Mouse (Mus musculus): Measurements from ENCODE around the gene Cpm. TPM values are rescaled to one million over a fixed set of nuclear protein-coding genes. Genes with fewer than 3 reads are reported as not detected.
A peak's percentile ranks its signal among the peaks of the same experiment; 100 is the strongest.

Gene Cpm
- total and polyA plus RNA-seq, 2 experiments: 0.80 to 1.4 TPM

DNA sequence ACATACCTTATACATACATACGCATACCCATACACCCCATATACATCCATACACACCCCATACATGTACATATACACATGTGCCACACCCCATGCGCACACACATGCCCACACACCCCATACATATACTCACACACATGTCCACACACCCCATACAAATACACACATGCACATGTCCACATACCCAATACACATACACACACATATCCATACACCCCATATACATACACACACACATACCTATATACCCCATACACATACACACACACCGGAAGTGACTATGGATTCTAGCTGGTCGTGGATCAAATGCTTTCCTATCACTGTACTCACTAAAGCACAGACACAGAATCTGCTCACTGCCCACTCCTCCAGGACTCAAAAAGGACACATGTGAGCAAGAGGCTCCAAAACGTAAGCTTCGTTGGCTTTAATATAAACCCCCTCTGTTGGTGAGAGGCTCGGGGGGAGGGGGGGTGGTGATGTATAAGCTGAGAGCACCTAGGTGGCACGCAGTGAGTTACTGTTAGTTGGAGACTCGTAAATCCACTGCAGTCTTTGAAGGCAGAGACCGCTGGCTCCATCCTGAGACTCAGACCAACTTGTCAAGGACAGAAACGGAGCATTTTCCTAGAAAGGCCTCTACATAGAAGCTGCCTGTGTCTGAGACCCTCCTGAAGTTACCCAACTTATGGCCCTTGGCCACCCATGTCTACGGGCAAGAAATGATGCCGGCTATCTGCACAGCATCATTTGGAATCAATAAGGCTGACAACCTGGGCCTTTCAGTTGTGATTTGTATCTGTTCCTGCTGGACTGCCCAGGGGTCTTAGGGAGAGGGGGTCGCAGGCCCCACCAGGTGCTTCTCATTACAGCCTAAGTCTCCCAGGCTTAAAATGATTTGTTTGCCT is 45.9 kb upstream of the Cpm start:
- DNase-seq (ENCODE audit: extremely low read depth, low read depth, low spot score): no peak
- no peaks in the 10 kb centered on the region for H3K27me3 ChIP-seq (ENCODE audit: control insufficient read depth, insufficient read depth, low read length)
- H3K4me1 ChIP-seq (ENCODE audit: control insufficient read depth, insufficient read depth, low read length): peaks cover 1% of the 10 kb centered on the region; the same call in 1 of the 2 replicates
- WGBS: 89% methylated on average over 14 of the region's 14 CpGs
- no peaks in the 10 kb centered on the region for H3K36me3 ChIP-seq (ENCODE audit: control insufficient read depth, insufficient read depth, low read length)
- no peak for TF ChIP-seq POLR2A (IDR thresholded peaks at IDR 0.05; ENCODE audit: extremely low read depth, insufficient read depth, low read length)
- TF ChIP-seq CTCF (IDR thresholded peaks at IDR 0.05; ENCODE audit: low read depth, low read length): no peak
- no peak overlapping the region for H3K9ac ChIP-seq (ENCODE audit: low read depth, low read length)
- no peak overlapping the region for H3K4me3 ChIP-seq (ENCODE audit: insufficient read depth, low read depth, low read length)
- H3K27ac ChIP-seq (replicated peaks; ENCODE audit: insufficient read depth, low read depth, low read length): no peak overlapping the region
- no peaks in the 10 kb centered on the region for H3K79me2 ChIP-seq (ENCODE audit: control insufficient read depth, insufficient read depth, low read length)

DNA sequence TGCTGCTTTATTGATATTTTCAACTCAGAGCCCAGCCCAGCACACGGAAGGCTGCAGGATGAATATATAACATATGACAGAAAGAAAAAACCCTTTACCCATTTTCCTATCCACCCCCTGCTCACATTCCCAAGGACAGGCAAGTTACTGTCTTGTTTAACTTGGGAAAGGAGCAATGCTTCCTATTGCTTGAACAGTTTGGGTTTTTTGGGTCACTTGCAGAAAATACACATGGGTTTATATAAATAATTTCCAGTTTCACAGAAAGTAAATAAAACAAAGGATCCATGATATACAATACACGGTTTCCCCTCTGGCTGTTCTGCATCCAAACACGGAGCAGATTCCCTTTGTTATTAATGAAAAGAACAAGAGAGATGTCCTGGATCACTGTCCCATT is 45.2 kb upstream of the Cpm start:
- Histone ChIP-seq H3K79me2 (ENCODE audit: control insufficient read depth, insufficient read depth, low read length) (no peaks in the 10 kb centered on the region), H3K9ac (ENCODE audit: low read depth, low read length) (no peak overlapping the region), H3K27ac (replicated peaks; ENCODE audit: insufficient read depth, low read depth, low read length) (no peak overlapping the region), H3K27me3 (ENCODE audit: control insufficient read depth, insufficient read depth, low read length) (no peaks in the 10 kb centered on the region), H3K36me3 (ENCODE audit: control insufficient read depth, insufficient read depth, low read length) (no peaks in the 10 kb centered on the region), H3K4me3 (ENCODE audit: insufficient read depth, low read depth, low read length) (no peak overlapping the region), H3K4me1 (ENCODE audit: control insufficient read depth, insufficient read depth, low read length) (peaks cover 1% of the 10 kb centered on the region; the same call in 1 of the 2 replicates)
- DNase-seq (ENCODE audit: extremely low read depth, low read depth, low spot score): no peak
- 86% methylated on average over 3 of the region's 3 CpGs for WGBS
- TF ChIP-seq POLR2A (IDR thresholded peaks at IDR 0.05; ENCODE audit: extremely low read depth, insufficient read depth, low read length): no peak
- TF ChIP-seq CTCF (IDR thresholded peaks at IDR 0.05; ENCODE audit: low read depth, low read length): no peak

DNA sequence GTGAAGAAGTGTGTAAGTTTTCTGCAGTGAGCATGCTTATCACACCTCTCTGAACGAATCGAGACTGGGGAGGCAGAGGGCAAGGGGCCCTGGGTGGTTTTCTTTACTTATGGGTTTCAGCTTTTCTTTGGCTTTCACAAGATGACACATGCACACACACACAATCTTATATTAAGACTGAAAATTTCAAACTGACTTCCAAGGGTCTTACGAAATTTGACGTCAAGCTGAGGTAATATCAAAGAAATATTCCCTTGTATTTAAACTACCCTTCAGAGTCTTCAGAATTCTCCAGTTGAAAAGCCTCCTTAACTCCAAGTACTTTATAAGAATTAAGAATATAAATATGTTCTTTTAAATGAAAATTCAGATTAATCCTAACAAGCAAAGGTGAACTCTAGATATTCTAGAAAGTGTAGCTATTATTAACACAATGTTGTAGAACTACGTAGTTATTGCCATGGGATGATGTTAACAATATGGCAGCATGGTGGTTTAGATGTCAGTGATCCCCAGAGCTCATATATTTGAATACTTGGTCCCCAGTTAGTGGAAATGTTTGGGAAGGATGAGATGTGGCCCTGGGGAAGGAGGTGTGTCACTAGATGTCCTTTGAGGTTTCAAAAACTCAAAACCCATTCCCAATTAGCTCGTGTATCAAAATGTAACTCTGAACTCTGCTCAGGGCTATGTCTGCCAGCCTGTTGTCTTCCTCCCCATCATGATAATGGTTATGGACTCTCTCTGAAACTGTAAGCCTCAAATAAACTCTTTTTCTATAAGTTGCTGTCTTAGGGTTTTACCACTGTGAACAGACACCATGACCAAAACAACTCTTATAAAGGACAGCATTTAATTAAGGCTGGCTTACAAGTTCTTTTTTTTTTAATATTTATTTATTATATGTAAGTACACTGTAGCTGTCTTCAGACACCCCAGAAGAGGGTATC is 44.5 kb upstream of the Cpm start:
- no peak overlapping the region for H3K27ac ChIP-seq (replicated peaks; ENCODE audit: insufficient read depth, low read depth, low read length)
- 94% methylated on average over 6 of the region's 6 CpGs for WGBS
- TF ChIP-seq POLR2A (IDR thresholded peaks at IDR 0.05; ENCODE audit: extremely low read depth, insufficient read depth, low read length) (no peak), CTCF (IDR thresholded peaks at IDR 0.05; ENCODE audit: low read depth, low read length) (no peak)
- no peak for DNase-seq (ENCODE audit: extremely low read depth, low read depth, low spot score)
- H3K79me2 ChIP-seq (ENCODE audit: control insufficient read depth, insufficient read depth, low read length): no peaks in the 10 kb centered on the region
- H3K9ac ChIP-seq (ENCODE audit: low read depth, low read length): no peak overlapping the region
- H3K4me3 ChIP-seq (ENCODE audit: insufficient read depth, low read depth, low read length): no peak overlapping the region
- no peaks in the 10 kb centered on the region for H3K27me3 ChIP-seq (ENCODE audit: control insufficient read depth, insufficient read depth, low read length)
- H3K36me3 ChIP-seq (ENCODE audit: control insufficient read depth, insufficient read depth, low read length): no peaks in the 10 kb centered on the region
- peaks cover 1% of the 10 kb centered on the region; the same call in 1 of the 2 replicates for H3K4me1 ChIP-seq (ENCODE audit: control insufficient read depth, insufficient read depth, low read length)

DNA sequence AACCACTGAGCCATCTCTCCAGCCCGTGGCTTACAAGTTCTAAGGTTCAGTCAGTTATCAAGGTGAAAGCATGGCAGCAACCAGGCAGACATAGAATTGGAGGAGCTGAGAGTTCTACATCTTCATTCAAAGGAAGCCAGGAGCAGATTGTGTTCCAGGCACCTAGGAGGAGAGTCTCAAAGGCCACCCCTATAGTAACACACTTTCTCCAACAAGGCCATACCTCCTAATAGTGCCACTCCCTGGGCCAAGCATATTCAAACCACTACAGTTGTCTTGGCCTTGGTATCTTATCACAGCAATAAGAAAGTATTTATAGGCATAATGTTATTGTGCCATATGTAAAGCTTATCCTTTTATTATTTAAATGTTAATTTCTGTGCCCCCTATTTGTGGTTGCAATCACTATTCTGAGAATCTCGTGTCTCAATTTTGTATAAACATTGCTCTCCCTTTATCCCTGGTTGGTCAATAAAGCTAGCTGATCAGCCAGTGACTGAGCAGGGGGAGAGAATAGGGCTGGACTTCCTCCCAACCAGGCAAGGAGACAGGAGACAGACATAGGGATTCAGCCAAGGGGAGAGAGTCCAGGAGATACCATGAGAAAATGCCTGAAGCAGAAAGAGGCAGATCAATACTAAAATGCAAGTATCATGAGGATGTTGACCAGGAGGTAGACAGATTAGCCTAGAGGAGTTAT is 43.5 kb upstream of the Cpm start:
- Histone ChIP-seq H3K4me1 (ENCODE audit: control insufficient read depth, insufficient read depth, low read length) (peaks cover 1% of the 10 kb centered on the region; the same call in 1 of the 2 replicates), H3K36me3 (ENCODE audit: control insufficient read depth, insufficient read depth, low read length) (no peaks in the 10 kb centered on the region), H3K4me3 (ENCODE audit: insufficient read depth, low read depth, low read length) (no peak overlapping the region), H3K27ac (replicated peaks; ENCODE audit: insufficient read depth, low read depth, low read length) (no peak overlapping the region), H3K27me3 (ENCODE audit: control insufficient read depth, insufficient read depth, low read length) (no peaks in the 10 kb centered on the region), H3K9ac (ENCODE audit: low read depth, low read length) (no peak overlapping the region), H3K79me2 (ENCODE audit: control insufficient read depth, insufficient read depth, low read length) (no peaks in the 10 kb centered on the region)
- 47% methylated on average over 2 of the region's 2 CpGs for WGBS
- DNase-seq (ENCODE audit: extremely low read depth, low read depth, low spot score): peak; percentile 9
- TF ChIP-seq CTCF (IDR thresholded peaks at IDR 0.05; ENCODE audit: low read depth, low read length) (no peak), POLR2A (IDR thresholded peaks at IDR 0.05; ENCODE audit: extremely low read depth, insufficient read depth, low read length) (no peak)

DNA sequence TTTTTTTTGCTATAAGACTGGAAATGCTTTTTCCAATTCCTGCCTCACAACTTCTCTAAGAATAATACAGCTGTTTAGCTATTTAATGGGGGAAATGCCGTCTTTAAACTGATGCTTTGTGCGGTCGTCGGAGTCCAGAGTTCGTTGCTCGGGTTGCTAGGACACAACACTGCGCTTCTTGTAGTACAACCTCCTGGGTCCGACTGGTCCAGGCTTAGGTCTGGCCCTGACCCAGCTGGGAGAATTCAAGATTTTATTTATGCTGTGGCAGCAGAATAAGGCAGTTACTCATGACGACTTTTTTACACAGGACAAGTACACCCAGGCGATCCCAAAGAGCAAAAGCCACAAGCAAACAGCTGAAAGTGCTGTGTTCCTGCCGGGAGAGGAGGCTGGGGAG is 42.4 kb upstream of the Cpm start:
- Histone ChIP-seq H3K4me1 (ENCODE audit: control insufficient read depth, insufficient read depth, low read length) (peaks cover 1% of the 10 kb centered on the region; the same call in 1 of the 2 replicates), H3K79me2 (ENCODE audit: control insufficient read depth, insufficient read depth, low read length) (no peaks in the 10 kb centered on the region), H3K4me3 (ENCODE audit: insufficient read depth, low read depth, low read length) (no peak overlapping the region), H3K27ac (replicated peaks; ENCODE audit: insufficient read depth, low read depth, low read length) (no peak overlapping the region), H3K9ac (ENCODE audit: low read depth, low read length) (no peak overlapping the region), H3K36me3 (ENCODE audit: control insufficient read depth, insufficient read depth, low read length) (no peaks in the 10 kb centered on the region), H3K27me3 (ENCODE audit: control insufficient read depth, insufficient read depth, low read length) (no peaks in the 10 kb centered on the region)
- no peak for DNase-seq (ENCODE audit: extremely low read depth, low read depth, low spot score)
- no peak for TF ChIP-seq POLR2A (IDR thresholded peaks at IDR 0.05; ENCODE audit: extremely low read depth, insufficient read depth, low read length)
- no peak for TF ChIP-seq CTCF (IDR thresholded peaks at IDR 0.05; ENCODE audit: low read depth, low read length)
- WGBS: 70% methylated on average over 11 of the region's 11 CpGs

All from liver, adult 2 months (tissue).